Mouse (Mus musculus): ENCODE data around the gene Dnm1.

DNA sequence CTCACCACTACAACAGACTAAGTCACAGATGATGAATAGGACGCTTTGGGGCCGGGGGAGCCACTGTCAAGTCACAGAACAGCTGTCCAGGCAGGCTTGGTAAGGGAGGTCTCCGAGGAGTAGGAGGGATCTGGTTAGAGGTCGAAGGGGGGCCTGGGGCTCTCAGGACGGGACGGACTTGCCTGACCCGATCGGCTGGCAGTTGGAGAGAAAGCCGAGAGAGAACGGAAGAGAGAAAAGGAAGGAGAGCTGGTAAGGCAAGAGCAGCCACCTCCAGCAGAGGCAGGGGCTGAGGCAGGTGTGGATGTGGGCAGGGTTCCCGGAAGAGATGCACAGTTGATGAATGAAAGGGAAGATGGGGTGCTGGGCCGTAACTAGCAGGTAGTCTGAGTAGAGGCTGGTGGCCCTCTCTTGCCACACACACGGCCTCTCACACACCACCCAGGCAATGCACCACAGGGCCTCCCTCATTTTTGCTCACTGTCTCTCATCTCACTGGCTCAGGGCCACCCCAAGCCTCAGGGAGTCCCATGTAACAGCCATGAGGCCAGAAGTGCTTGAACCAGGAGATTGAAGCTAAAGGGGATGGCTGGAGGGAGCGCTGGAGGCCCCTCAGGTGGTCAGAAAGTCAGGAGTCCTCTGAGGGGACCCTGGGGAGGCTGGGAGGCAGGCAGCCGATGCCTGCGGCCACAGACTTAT, 44.1 kb downstream of the Dnm1 start:
- TF ChIP-seq CTCF (IDR thresholded peaks at IDR 0.05; ENCODE audit: low read depth) = no peak
- no peak for TF ChIP-seq EP300 (optimal IDR thresholded peaks at IDR 0.05)

Data from stomach, postnatal 0 days (tissue).